Mouse (Mus musculus): ENCODE measurements around the gene Fev. TPM values are rescaled to one million over a fixed set of nuclear protein-coding genes. Genes with fewer than 3 reads are reported as not detected.

Gene Fev
- polyA plus RNA-seq, 2 experiments: 0.05 to 0.14 TPM

- H3K27me3 ChIP-seq (ENCODE audit: control insufficient read depth, insufficient read depth, low read length): peaks cover 67% of the 10 kb centered on the region
- WGBS: 9% methylated on average over 4 of the region's 4 CpGs
- no peak for TF ChIP-seq POLR2A (IDR thresholded peaks at IDR 0.05; ENCODE audit: borderline replicate concordance, extremely low read depth, insufficient read depth, insufficient read length)
- DNase-seq (ENCODE audit: low spot score) (no peak), ATAC-seq (ENCODE audit: low FRiP score, low read depth) (no peak)
- peaks cover 15% of the 10 kb centered on the region for H3K4me1 ChIP-seq (ENCODE audit: control insufficient read depth, insufficient read depth, low read length)
- H3K36me3 ChIP-seq (ENCODE audit: control insufficient read depth, insufficient read depth, low read length): no peaks in the 10 kb centered on the region
- no peak overlapping the region for H3K27ac ChIP-seq (replicated peaks; ENCODE audit: low read depth, low read length)
- no peak overlapping the region for H3K9ac ChIP-seq (ENCODE audit: low read depth, low read length, severe bottlenecking)
- peak overlapping the region; percentile 20; the same call in 1 of the 2 replicates for H3K4me3 ChIP-seq (replicated peaks; ENCODE audit: low read length)
- no peaks in the 10 kb centered on the region for H3K9me3 ChIP-seq (ENCODE audit: control insufficient read depth, low read length)
- H3K4me2 ChIP-seq (replicated peaks; ENCODE audit: low read depth, low read length, severe bottlenecking): peak overlapping the region; percentile 37
Measured at GRCm38 (mm10) chr1:74857677-74858076, 27.5 kb downstream of the Fev start.

- ATAC-seq (ENCODE audit: low FRiP score, low read depth): no peak
- H3K9ac ChIP-seq (ENCODE audit: low read depth, low read length, severe bottlenecking): no peak overlapping the region
- no peak for TF ChIP-seq POLR2A (IDR thresholded peaks at IDR 0.05; ENCODE audit: borderline replicate concordance, extremely low read depth, insufficient read depth, insufficient read length)
- 2% methylated on average over 20 of the region's 20 CpGs for WGBS
- no peak overlapping the region for H3K4me3 ChIP-seq (replicated peaks; ENCODE audit: low read length)
- no peak for DNase-seq (ENCODE audit: low spot score)
- H3K4me2 ChIP-seq (replicated peaks; ENCODE audit: low read depth, low read length, severe bottlenecking): no peak overlapping the region
- peaks cover 15% of the 10 kb centered on the region for H3K4me1 ChIP-seq (ENCODE audit: control insufficient read depth, insufficient read depth, low read length)
- H3K36me3 ChIP-seq (ENCODE audit: control insufficient read depth, insufficient read depth, low read length): no peaks in the 10 kb centered on the region
- peaks cover 70% of the 10 kb centered on the region for H3K27me3 ChIP-seq (ENCODE audit: control insufficient read depth, insufficient read depth, low read length)
- H3K27ac ChIP-seq (replicated peaks; ENCODE audit: low read depth, low read length): no peak overlapping the region
- H3K9me3 ChIP-seq (ENCODE audit: control insufficient read depth, low read length): no peaks in the 10 kb centered on the region
Measured at GRCm38 (mm10) chr1:74857201-74857600, 28.0 kb downstream of the Fev start.

GRCm38 (mm10) chr1:74856791-74857190, 28.4 kb downstream of the Fev start:
- Histone ChIP-seq H3K9me3 (ENCODE audit: control insufficient read depth, low read length) (no peaks in the 10 kb centered on the region), H3K4me1 (ENCODE audit: control insufficient read depth, insufficient read depth, low read length) (peaks cover 15% of the 10 kb centered on the region), H3K36me3 (ENCODE audit: control insufficient read depth, insufficient read depth, low read length) (no peaks in the 10 kb centered on the region), H3K9ac (ENCODE audit: low read depth, low read length, severe bottlenecking) (no peak overlapping the region), H3K4me3 (replicated peaks; ENCODE audit: low read length) (no peak overlapping the region), H3K27ac (replicated peaks; ENCODE audit: low read depth, low read length) (no peak overlapping the region), H3K4me2 (replicated peaks; ENCODE audit: low read depth, low read length, severe bottlenecking) (no peak overlapping the region; the same call in 1 of the 2 replicates), H3K27me3 (ENCODE audit: control insufficient read depth, insufficient read depth, low read length) (peaks cover 70% of the 10 kb centered on the region)
- no peak for TF ChIP-seq POLR2A (IDR thresholded peaks at IDR 0.05; ENCODE audit: borderline replicate concordance, extremely low read depth, insufficient read depth, insufficient read length)
- WGBS: 2% methylated on average over 7 of the region's 7 CpGs
- DNase-seq (ENCODE audit: low spot score) (no peak), ATAC-seq (ENCODE audit: low FRiP score, low read depth) (no peak)

- peak overlapping the region; percentile 59 for H3K4me3 ChIP-seq (replicated peaks; ENCODE audit: low read length)
- no peaks in the 10 kb centered on the region for H3K9me3 ChIP-seq (ENCODE audit: control insufficient read depth, low read length)
Measured at GRCm38 (mm10) chr1:74856439-74856720, 28.8 kb downstream of the Fev start.

GRCm38 (mm10) chr1:74855651-74856438, 29.4 kb downstream of the Fev start:
- Histone ChIP-seq H3K27me3 (ENCODE audit: control insufficient read depth, insufficient read depth, low read length) (peaks cover 75% of the 10 kb centered on the region), H3K9me3 (ENCODE audit: control insufficient read depth, low read length) (no peaks in the 10 kb centered on the region), H3K4me1 (ENCODE audit: control insufficient read depth, insufficient read depth, low read length) (peaks cover 15% of the 10 kb centered on the region), H3K4me3 (replicated peaks; ENCODE audit: low read length) (peak overlapping the region; percentile 59), H3K9ac (ENCODE audit: low read depth, low read length, severe bottlenecking) (no peak overlapping the region), H3K27ac (replicated peaks; ENCODE audit: low read depth, low read length) (no peak overlapping the region), H3K36me3 (ENCODE audit: control insufficient read depth, insufficient read depth, low read length) (no peaks in the 10 kb centered on the region), H3K4me2 (replicated peaks; ENCODE audit: low read depth, low read length, severe bottlenecking) (peak overlapping the region; percentile 98)
- no peak for ATAC-seq (ENCODE audit: low FRiP score, low read depth)
- no peak for TF ChIP-seq POLR2A (IDR thresholded peaks at IDR 0.05; ENCODE audit: borderline replicate concordance, extremely low read depth, insufficient read depth, insufficient read length)
- DNase-seq (ENCODE audit: low spot score): no peak
- WGBS: under 1% methylated on average over 60 of the region's 74 CpGs

More at GRCm38 (mm10) chr1:74856439-74856720, 28.8 kb downstream of the Fev start:
- Histone ChIP-seq H3K27ac (replicated peaks; ENCODE audit: low read depth, low read length) (no peak overlapping the region), H3K27me3 (ENCODE audit: control insufficient read depth, insufficient read depth, low read length) (peaks cover 71% of the 10 kb centered on the region), H3K4me2 (replicated peaks; ENCODE audit: low read depth, low read length, severe bottlenecking) (0 out of 2 replicates have a peak overlapping the region, but pooled peaks have one; percentile 98), H3K9ac (ENCODE audit: low read depth, low read length, severe bottlenecking) (no peak overlapping the region), H3K36me3 (ENCODE audit: control insufficient read depth, insufficient read depth, low read length) (no peaks in the 10 kb centered on the region), H3K4me1 (ENCODE audit: control insufficient read depth, insufficient read depth, low read length) (peaks cover 15% of the 10 kb centered on the region)
- ATAC-seq (ENCODE audit: low FRiP score, low read depth): no peak
- TF ChIP-seq POLR2A (IDR thresholded peaks at IDR 0.05; ENCODE audit: borderline replicate concordance, extremely low read depth, insufficient read depth, insufficient read length): no peak
- no peak for DNase-seq (ENCODE audit: low spot score)
- under 1% methylated on average over 10 of the region's 11 CpGs for WGBS
